Mouse (Mus musculus): Measurements from ENCODE around the gene Ddit4. TPM values are rescaled to one million over a fixed set of nuclear protein-coding genes. Genes with fewer than 3 reads are reported as not detected.

The Ddit4 gene
- polyA plus RNA-seq, 1 experiment from 2014 or later, result 2.5 TPM

- H3K27ac ChIP-seq (ENCODE audit: low read length), result no peak overlapping the region
- H3K4me3 ChIP-seq (ENCODE audit: low read depth, low read length), result no peak overlapping the region
- 47% methylated on average over 3 of the region's 4 CpGs for WGBS
- no peak overlapping the region for H3K4me2 ChIP-seq (replicated peaks; ENCODE audit: low read depth, low read length)
- ATAC-seq (ENCODE audit: insufficient number of reproducible peaks, insufficient read depth, low FRiP score, low read depth), result no peak
- H3K36me3 ChIP-seq (ENCODE audit: control insufficient read depth, insufficient read depth, low read length), result no peaks in the 10 kb centered on the region
- H3K4me1 ChIP-seq (ENCODE audit: control insufficient read depth, insufficient read depth, low read length), result peaks cover 38% of the 10 kb centered on the region
- H3K9ac ChIP-seq (replicated peaks; ENCODE audit: low read depth, low read length), result no peak overlapping the region
- H3K9me3 ChIP-seq (ENCODE audit: control insufficient read depth, low read depth, low read length), result no peaks in the 10 kb centered on the region
- no peaks in the 10 kb centered on the region for H3K27me3 ChIP-seq (ENCODE audit: control insufficient read depth, insufficient read depth, low read length)
These were observed 25.5 kb upstream of the Ddit4 start for GRCm38 (mm10) chr10:59977141-59977540.

DNA sequence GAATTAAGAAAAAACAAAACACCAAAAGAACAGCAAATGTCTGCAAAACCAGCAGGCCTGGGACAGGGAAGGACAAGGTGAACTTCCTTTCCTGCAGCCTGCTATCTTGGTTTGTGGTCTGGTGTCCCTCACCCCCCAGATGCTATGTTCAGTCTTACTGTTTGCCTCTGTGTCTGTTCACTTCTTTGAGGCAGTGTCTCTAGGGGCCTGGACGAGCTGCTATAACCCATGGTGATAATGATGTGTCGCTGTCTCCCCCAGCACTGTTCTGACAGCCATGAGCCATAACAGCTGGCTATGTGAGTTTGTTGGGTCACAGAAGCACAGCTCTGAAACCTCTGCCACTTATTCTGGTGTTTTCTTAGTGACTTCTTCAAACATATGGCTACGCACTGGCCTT is 23.2 kb upstream of the Ddit4 start:
- no peak overlapping the region for H3K9ac ChIP-seq (replicated peaks; ENCODE audit: low read depth, low read length)
- peaks cover 48% of the 10 kb centered on the region for H3K4me1 ChIP-seq (ENCODE audit: control insufficient read depth, insufficient read depth, low read length)
- 47% methylated on average over 3 of the region's 3 CpGs for WGBS
- H3K4me2 ChIP-seq (replicated peaks; ENCODE audit: low read depth, low read length), result no peak overlapping the region
- ATAC-seq (ENCODE audit: insufficient number of reproducible peaks, insufficient read depth, low FRiP score, low read depth), result no peak
- H3K9me3 ChIP-seq (ENCODE audit: control insufficient read depth, low read depth, low read length), result no peaks in the 10 kb centered on the region
- peak overlapping the region; percentile 84; the same call in 1 of the 2 replicates for H3K27ac ChIP-seq (ENCODE audit: low read length)
- H3K36me3 ChIP-seq (ENCODE audit: control insufficient read depth, insufficient read depth, low read length), result no peaks in the 10 kb centered on the region
- H3K27me3 ChIP-seq (ENCODE audit: control insufficient read depth, insufficient read depth, low read length), result no peaks in the 10 kb centered on the region
- no peak overlapping the region for H3K4me3 ChIP-seq (ENCODE audit: low read depth, low read length)

DNA sequence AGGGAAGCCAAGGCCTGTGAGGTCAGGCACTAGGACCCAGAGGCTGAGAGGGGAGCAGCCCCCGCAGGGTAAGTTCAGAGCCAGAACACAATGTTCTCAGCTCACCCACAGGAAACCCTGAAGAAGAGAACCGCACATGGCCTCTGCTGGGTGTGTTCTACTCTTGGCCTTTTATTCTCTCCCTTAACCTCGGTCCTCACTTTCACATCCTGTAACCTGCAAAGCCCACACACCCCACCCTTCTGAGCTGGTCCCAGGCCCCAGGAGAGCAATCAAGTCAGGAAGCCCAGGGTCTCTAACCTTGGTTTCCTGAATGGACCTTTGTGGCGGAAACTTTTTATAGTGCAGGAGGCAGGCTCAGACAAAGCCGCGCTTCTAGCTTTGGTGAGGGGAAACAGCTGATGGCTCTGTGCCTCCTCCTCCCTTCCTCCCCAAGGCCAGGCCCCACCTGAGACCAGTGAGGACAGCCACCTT is 22.6 kb upstream of the Ddit4 start:
- no peak overlapping the region for H3K4me2 ChIP-seq (replicated peaks; ENCODE audit: low read depth, low read length)
- 13% methylated on average over 6 of the region's 6 CpGs for WGBS

GRCm38 (mm10) chr10:59973400-59973799 is 21.8 kb upstream of the Ddit4 start:
- no peak overlapping the region for H3K4me2 ChIP-seq (replicated peaks; ENCODE audit: low read depth, low read length)
- no peak overlapping the region for H3K4me3 ChIP-seq (ENCODE audit: low read depth, low read length)
- H3K36me3 ChIP-seq (ENCODE audit: control insufficient read depth, insufficient read depth, low read length), result no peaks in the 10 kb centered on the region
- no peak overlapping the region for H3K9ac ChIP-seq (replicated peaks; ENCODE audit: low read depth, low read length)
- no peaks in the 10 kb centered on the region for H3K27me3 ChIP-seq (ENCODE audit: control insufficient read depth, insufficient read depth, low read length)
- H3K9me3 ChIP-seq (ENCODE audit: control insufficient read depth, low read depth, low read length), result no peaks in the 10 kb centered on the region
- H3K4me1 ChIP-seq (ENCODE audit: control insufficient read depth, insufficient read depth, low read length), result peaks cover 34% of the 10 kb centered on the region
- no peak for ATAC-seq (ENCODE audit: insufficient number of reproducible peaks, insufficient read depth, low FRiP score, low read depth)
- no peak overlapping the region for H3K27ac ChIP-seq (ENCODE audit: low read length)
- 73% methylated on average over 4 of the region's 4 CpGs for WGBS

More for the DNA sequence above, 22.6 kb upstream of the Ddit4 start:
- no peaks in the 10 kb centered on the region for H3K27me3 ChIP-seq (ENCODE audit: control insufficient read depth, insufficient read depth, low read length)
- peak; percentile 21; the same call in 1 of the 2 replicates for ATAC-seq (ENCODE audit: insufficient number of reproducible peaks, insufficient read depth, low FRiP score, low read depth)
- no peaks in the 10 kb centered on the region for H3K9me3 ChIP-seq (ENCODE audit: control insufficient read depth, low read depth, low read length)
- no peaks in the 10 kb centered on the region for H3K36me3 ChIP-seq (ENCODE audit: control insufficient read depth, insufficient read depth, low read length)
- no peak overlapping the region for H3K4me3 ChIP-seq (ENCODE audit: low read depth, low read length)
- no peak overlapping the region for H3K9ac ChIP-seq (replicated peaks; ENCODE audit: low read depth, low read length)
- H3K27ac ChIP-seq (ENCODE audit: low read length), result peak overlapping the region; percentile 84
- H3K4me1 ChIP-seq (ENCODE audit: control insufficient read depth, insufficient read depth, low read length), result peaks cover 42% of the 10 kb centered on the region

DNA sequence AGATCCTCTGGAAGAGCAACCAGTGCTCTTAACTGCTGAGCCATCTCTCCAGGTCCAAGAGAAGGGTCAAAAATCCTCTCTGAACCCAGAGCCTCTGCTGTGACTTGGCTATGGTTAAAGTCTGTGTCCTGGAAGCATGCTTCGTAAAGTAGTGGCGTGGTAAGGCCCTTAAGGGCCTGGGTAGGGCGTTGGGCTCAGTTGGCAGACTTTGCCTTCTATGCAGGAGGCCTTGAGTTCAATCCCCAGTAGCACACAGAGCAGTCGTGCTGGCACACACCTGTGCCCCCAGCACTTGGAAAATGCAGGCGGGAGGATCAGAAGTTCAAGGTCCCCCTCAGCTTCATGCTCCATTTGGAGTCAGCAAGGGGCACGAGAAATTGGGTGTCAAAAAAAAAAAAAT is 21.4 kb upstream of the Ddit4 start:
- no peak overlapping the region for H3K9ac ChIP-seq (replicated peaks; ENCODE audit: low read depth, low read length)
- no peak overlapping the region for H3K27ac ChIP-seq (ENCODE audit: low read length)
- no peaks in the 10 kb centered on the region for H3K27me3 ChIP-seq (ENCODE audit: control insufficient read depth, insufficient read depth, low read length)
- H3K36me3 ChIP-seq (ENCODE audit: control insufficient read depth, insufficient read depth, low read length), result no peaks in the 10 kb centered on the region
- H3K4me2 ChIP-seq (replicated peaks; ENCODE audit: low read depth, low read length), result no peak overlapping the region
- ATAC-seq (ENCODE audit: insufficient number of reproducible peaks, insufficient read depth, low FRiP score, low read depth), result no peak
- H3K4me3 ChIP-seq (ENCODE audit: low read depth, low read length), result no peak overlapping the region
- H3K9me3 ChIP-seq (ENCODE audit: control insufficient read depth, low read depth, low read length), result no peaks in the 10 kb centered on the region
- peaks cover 30% of the 10 kb centered on the region for H3K4me1 ChIP-seq (ENCODE audit: control insufficient read depth, insufficient read depth, low read length)
- WGBS, result 80% methylated on average over 6 of the region's 6 CpGs

DNA sequence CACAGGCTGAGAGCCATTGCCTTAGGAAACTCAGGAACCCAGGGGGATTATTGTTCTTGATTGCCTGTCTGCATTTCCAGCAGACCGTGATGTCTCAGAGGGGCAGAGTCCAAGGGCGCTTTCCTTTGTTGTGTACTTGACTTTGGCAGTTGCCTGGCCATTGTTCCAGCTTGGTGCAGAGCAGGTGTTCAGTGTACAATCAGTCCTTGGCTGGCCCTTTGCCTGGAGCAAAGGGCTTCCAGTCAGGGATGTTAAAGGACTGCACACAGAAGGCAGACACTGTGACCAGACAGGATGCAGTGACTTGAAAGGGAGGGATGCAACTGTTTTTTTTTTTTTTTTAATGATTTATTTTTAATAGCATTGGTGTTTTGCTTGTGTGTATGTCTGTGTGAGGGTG is 20.9 kb upstream of the Ddit4 start:
- no peak overlapping the region for H3K4me2 ChIP-seq (replicated peaks; ENCODE audit: low read depth, low read length)
- no peak for ATAC-seq (ENCODE audit: insufficient number of reproducible peaks, insufficient read depth, low FRiP score, low read depth)
- 64% methylated on average over 2 of the region's 2 CpGs for WGBS
- H3K9ac ChIP-seq (replicated peaks; ENCODE audit: low read depth, low read length), result no peak overlapping the region
- H3K9me3 ChIP-seq (ENCODE audit: control insufficient read depth, low read depth, low read length), result no peaks in the 10 kb centered on the region
- H3K4me1 ChIP-seq (ENCODE audit: control insufficient read depth, insufficient read depth, low read length), result peaks cover 28% of the 10 kb centered on the region
- H3K27me3 ChIP-seq (ENCODE audit: control insufficient read depth, insufficient read depth, low read length), result no peaks in the 10 kb centered on the region
- no peak overlapping the region for H3K27ac ChIP-seq (ENCODE audit: low read length)
- no peak overlapping the region for H3K4me3 ChIP-seq (ENCODE audit: low read depth, low read length)
- no peaks in the 10 kb centered on the region for H3K36me3 ChIP-seq (ENCODE audit: control insufficient read depth, insufficient read depth, low read length)

DNA sequence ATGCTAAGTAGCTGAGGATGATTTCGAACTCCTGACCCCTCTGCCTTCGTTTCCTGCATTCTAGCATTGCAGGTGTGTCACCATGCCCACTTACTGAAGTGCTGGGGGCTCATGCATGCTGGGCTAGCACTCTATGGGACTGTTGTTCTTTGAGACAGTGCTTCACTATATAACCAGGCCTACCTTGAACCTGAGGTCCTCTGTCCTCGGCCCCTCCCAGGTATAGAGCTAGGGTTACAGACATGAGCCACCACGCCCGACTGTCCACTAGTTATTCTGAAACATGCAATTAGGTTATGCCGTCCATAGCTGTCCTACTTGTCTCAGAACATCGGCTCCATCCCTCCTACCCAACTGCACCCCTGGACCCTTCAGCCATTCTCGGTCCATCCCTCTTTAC is 20.2 kb upstream of the Ddit4 start:
- H3K4me1 ChIP-seq (ENCODE audit: control insufficient read depth, insufficient read depth, low read length), result peaks cover 28% of the 10 kb centered on the region
- H3K27me3 ChIP-seq (ENCODE audit: control insufficient read depth, insufficient read depth, low read length), result no peaks in the 10 kb centered on the region
- 88% methylated on average over 8 of the region's 8 CpGs for WGBS
- H3K36me3 ChIP-seq (ENCODE audit: control insufficient read depth, insufficient read depth, low read length), result no peaks in the 10 kb centered on the region
- H3K4me3 ChIP-seq (ENCODE audit: low read depth, low read length), result no peak overlapping the region
- no peak overlapping the region for H3K27ac ChIP-seq (ENCODE audit: low read length)
- H3K9ac ChIP-seq (replicated peaks; ENCODE audit: low read depth, low read length), result no peak overlapping the region
- H3K4me2 ChIP-seq (replicated peaks; ENCODE audit: low read depth, low read length), result no peak overlapping the region
- H3K9me3 ChIP-seq (ENCODE audit: control insufficient read depth, low read depth, low read length), result no peaks in the 10 kb centered on the region
- no peak for ATAC-seq (ENCODE audit: insufficient number of reproducible peaks, insufficient read depth, low FRiP score, low read depth)

DNA sequence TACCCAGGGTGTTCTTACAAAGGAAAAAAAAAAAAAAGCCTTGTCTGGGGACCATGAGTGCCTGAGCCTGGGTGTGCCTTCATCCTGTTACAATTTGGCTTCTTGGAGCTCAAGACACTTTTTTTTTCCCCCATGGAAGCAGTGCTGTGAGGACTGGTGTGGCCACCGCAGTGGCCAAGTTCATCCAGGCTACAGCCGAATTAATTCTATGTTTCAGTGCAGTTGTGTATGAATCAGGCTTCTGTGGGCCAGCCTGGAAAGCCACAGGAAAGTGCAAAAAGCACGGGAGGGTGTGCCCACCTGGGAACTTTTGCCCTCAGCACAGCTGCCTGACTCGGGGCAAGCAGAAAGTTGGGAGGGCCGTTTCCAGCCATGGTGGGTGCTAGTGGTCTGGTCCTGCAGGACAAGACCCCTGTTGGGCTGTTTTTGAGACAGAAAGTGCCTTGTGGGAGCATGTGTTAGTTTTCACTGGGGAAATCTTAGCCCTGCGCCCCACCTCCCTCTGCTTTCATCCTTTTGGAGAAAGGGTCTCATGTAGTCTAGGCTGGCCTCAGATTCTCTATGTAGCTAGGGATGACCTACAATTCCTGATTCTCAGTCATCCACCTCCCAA is 18.9 kb upstream of the Ddit4 start:
- peak overlapping the region; percentile 70 for H3K4me2 ChIP-seq (replicated peaks; ENCODE audit: low read depth, low read length)
- ATAC-seq (ENCODE audit: insufficient number of reproducible peaks, insufficient read depth, low FRiP score, low read depth), result no peak
- peak overlapping the region; percentile 39; the same call in 1 of the 2 replicates for H3K4me3 ChIP-seq (ENCODE audit: low read depth, low read length)
- 20% methylated on average over 6 of the region's 6 CpGs for WGBS
- peaks cover 35% of the 10 kb centered on the region for H3K4me1 ChIP-seq (ENCODE audit: control insufficient read depth, insufficient read depth, low read length)
- H3K27me3 ChIP-seq (ENCODE audit: control insufficient read depth, insufficient read depth, low read length), result no peaks in the 10 kb centered on the region
- no peaks in the 10 kb centered on the region for H3K36me3 ChIP-seq (ENCODE audit: control insufficient read depth, insufficient read depth, low read length)
- no peak overlapping the region for H3K9ac ChIP-seq (replicated peaks; ENCODE audit: low read depth, low read length)
- H3K27ac ChIP-seq (ENCODE audit: low read length), result peak overlapping the region; percentile 73; the same call in 1 of the 2 replicates
- H3K9me3 ChIP-seq (ENCODE audit: control insufficient read depth, low read depth, low read length), result no peaks in the 10 kb centered on the region
